Mouse (Mus musculus) WW6 (cell line): ENCODE measurements at regions not wholly inside any gene's neighbourhood (a gene's known extent, or its start where the extent isn't known, plus 50 kb on each side); places are given as distances from the start of the nearest gene placed in this dataset.

ENCODE experiments used
- DNase-seq: peaks from one replicate; pipeline ENCODE4 v3.0.0-alpha.2; 2013; ENCODE audit warnings: low read depth, low spot score

DNA sequence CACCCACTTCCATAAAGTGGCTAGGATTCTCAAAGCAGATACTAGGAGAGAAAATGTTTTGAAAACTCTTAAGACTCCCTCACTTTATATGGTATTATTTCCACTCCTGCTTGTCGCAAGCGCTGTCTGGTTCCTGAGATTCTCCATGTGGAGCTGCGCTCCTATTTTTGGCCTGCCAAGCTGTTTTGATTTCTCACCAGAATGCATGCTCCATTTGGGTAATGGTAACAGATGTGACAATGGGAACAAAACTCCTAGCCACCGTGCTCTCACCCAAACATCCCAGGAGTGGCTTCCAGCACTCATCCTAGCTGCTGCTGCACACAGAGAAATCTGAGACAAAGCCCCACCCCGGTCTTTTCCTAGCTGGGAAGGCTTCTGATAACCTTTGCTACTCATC, 749.6 kb downstream of the Ntrk3 start:
- DNase-seq = no peak

DNA sequence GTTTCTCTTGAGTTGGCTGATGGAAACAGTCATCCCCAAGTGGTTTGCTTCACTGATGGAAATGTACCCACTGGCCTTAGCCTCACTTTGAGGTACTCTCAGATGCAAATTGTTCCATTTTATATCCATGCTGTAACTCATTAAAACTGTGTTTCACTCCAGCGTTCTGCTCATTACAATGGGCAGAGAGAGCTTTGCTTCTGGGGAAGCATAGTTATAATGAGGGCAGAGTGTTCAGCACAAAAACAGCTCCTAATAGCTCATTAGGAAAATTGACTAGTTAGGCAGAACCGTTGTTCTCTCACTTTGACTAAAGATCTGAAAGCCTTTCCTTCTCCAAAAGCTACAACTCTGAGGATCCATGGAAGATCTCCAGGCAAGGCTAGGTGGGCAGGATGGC, 771.2 kb downstream of the Ntrk3 start:
- no peak for DNase-seq

DNA sequence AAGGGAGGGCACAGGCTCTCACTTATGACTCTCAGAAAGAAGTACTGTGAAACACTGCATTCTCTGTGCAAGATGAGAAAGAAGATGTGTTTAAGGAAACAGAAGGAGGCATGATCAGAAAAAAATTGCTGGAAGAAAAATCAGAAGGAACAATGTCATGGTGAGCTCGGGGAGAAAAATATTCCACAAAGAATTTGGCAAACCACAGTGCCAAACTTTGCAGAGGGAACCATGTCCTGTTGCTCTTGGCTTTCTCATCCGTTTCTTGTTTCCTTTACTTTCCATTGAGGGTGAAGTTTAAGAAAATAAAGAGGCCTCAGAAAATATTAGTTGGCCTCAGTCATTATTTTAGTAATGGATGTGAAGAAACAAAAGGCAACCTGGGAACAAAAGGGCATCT, 804.4 kb downstream of the Ntrk3 start:
- no peak for DNase-seq

DNA sequence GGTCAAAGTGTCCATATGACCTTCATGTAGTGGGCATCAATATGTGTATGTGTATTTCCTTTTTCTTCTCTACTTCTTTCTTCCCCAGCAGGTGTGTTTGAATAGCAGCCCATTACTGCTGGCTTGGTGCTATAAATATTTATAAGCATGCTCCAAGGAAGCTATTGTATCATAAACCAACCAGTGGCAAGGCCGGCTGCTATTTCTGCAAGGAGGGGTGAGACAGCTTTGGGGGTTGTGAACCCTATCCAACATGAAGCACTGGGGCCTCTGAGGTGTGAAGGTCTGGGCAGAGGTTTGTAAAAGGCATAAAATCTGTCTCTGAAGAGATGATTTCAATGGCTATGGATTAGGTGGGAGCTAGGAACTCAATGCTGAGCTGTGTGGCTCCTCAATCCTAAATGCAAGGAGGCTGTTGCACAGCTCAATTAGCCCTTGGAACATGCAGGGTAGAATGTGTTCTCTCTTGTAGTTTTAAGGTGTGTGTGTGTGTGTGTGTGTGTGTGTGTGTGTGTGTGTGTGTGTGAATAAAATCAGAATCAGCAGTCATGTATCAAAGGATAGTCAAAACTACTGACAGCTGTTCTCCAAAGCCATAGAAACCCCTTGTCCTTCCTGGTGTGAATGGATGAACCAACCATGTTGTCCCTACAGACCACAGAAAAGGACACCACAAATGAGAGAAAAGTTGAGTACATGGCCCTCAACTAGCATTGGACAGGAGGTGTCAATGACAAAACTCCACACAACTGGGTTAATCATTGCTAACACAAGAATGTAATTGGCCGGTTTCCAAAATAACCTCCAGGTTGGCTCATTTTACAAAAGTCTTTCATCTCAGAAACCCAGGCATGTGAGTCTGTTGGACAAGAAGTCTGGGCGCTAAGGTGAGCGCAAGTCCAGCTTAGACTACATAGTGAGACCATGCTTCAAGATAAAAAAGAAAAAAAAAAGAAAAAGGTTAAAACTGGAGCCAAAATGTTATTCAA, 809.0 kb downstream of the Ntrk3 start:
- no peak for DNase-seq

DNA sequence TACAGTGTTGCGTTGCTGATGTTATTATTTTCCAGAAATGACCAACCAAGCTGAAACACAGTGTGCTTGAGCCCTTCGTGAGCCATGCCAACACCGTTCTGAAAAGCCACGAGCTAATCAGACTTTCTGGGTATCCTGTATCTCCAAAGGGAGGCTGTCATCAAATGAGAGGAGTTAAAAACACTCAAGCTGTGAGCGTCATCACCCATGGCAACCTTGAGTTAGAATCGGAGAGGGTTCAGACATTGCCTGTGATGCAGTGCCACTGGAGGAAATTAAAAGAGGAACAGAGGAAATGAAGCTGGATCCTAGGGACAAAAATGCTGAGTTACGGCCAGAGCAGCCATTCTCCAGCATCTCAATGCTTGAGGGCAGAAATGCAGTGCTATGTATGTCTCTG, 838.6 kb downstream of the Ntrk3 start:
- DNase-seq = no peak

DNA sequence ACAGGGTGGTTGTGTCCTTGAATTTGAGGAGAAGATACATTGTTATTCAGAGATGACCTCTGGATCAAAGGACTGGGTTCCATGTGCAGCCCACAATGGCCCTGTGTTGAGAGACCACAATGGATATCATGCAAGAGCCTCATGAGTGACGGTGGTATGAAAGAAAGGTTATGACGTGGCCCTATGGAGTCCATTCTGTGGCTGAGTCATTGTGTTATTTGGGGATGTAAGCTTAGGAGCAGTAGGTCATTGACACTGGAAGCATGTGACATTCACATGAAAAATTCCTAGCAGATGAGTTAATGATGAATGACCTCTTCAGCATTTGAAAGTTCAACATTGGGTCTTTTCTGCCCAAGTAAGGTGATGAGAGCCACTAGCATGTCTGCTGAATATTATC, 849.3 kb downstream of the Ntrk3 start:
- no peak for DNase-seq

DNA sequence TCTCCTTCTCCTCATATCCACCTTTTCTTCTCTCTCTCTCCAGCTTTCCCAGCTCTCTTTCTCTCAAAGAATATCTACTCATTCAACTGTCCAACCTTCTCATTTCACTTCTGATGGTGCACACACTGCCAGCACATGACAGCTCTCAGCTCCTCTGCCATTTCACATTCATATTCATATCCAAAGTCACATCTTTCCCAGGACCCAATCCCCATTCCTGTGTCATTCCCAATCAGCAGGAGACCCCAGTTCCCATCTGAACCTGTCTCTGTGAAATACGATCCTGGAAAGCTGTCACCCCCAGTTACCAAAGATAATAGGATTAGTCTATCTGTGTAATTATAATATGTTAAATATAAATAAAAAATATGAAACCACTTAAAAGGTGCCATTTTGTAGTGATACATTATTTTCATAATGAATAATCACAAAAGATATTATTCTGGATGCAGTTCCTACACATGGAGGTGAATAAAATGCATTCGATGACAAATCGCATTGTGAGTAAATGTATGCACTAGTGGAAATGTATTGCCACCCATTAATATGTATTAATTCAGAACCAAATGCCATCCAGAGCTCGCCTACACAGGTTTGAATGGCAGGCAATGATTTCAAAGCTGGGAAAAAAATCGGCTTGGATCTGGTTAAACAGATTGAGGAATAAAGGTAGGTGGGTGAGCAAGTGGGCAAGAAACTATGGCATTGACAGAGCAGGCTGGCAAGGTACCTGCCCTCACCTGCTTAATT, 855.0 kb downstream of the Ntrk3 start:
- no peak for DNase-seq

DNA sequence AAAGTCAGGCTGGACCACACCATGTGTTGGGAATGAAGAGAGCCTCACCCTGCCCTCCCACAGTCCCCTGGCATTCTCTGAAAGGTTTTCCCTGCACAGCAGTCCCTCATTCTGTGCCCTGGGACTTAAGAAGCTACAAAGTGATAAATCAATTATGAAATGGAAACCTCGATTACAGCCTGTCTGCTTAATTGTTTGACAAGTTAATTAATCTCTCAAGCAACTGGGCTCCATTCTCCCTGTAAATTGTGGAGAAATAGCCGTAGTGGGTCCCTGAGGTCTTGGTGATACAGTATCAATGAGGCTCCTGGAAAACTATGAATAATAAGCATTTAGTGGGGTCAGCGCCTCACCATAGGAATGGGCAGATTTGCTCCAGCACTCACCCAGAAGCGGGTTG, 870.3 kb downstream of the Ntrk3 start:
- no peak for DNase-seq

DNA sequence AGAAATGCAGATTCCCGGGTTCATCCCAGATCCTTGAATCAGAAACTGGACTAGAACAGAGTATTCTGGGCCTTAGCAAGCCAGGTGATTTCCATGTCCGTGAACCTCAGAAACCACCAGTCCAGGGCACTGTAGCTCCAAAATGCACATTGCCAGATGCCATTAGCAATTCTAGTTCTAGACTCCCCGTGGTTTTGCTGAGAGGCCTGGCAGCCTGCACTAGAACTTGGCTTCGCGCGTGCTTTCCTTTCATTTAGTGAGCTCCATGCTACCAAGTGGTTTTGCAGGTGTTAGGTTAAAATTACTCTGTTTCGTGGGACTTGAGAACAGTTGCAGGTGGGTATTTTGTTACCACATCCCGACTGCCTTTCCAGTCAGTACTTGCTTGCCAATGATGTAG, 876.0 kb downstream of the Ntrk3 start:
- no peak for DNase-seq

DNA sequence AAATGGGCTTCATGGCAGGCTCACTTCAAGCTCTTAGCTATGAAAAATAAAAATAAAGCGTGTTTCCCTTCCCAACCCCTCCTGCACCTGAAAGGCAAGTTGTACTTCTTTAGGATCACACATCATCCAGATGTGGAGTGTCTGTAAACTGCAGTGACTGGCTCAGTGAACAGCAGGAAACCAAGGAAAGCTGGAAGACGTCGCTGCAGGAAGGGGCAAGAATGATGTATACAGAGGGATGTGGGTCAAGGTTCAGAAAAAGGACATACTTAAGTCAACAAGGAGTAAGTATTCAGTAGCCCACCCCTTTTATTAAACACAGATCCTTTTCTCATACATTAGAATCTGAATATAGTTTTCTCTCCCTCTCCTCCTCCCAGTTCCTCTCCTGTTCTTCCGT, 879.4 kb downstream of the Ntrk3 start:
- no peak for DNase-seq

DNA sequence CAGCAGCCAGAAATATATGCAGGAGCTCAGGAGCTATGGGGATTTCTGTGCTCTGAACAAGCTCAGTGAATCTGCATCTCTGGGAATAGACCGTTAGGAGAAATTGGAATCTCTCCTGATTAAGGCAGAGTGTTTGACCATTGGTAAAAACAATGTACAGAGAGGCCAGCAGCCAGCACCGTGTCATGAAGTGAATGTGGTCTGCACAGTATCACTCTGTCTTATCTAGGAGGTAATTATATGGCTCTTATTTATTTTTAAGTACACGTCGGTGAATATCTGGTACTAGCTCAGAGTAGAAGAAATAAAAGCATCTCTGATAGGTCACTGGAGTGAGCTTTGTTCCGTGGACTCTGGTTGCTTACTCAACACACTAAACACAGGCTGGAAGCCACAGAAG, 879.8 kb downstream of the Ntrk3 start:
- no peak for DNase-seq

DNA sequence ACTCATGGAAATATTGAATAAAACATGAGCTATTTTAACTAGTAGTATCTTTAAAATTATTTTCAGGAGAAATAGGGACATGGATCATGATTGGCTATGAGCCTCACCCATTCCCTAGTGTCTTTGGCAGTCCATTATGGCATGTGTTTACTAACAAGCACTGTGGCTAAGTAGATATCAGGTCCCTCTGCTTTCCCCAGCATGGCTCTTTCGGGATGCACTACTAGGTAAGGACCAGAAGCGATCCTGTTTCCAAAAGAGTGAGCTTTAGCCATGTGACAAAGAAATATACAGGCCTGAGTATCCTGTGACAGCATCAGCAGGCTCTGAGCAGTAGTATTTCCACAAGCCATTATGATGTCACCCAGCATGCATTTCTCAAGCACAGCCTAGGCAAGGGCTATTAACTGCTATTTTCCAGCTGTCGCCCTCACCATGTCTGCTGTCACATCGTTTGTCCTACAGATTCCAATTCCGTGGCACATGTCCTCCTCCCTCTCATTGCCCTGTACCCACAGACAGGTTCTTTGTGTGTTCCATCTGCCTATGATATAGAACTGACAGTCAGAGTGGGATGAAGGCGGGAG, 882.1 kb downstream of the Ntrk3 start:
- no peak for DNase-seq

DNA sequence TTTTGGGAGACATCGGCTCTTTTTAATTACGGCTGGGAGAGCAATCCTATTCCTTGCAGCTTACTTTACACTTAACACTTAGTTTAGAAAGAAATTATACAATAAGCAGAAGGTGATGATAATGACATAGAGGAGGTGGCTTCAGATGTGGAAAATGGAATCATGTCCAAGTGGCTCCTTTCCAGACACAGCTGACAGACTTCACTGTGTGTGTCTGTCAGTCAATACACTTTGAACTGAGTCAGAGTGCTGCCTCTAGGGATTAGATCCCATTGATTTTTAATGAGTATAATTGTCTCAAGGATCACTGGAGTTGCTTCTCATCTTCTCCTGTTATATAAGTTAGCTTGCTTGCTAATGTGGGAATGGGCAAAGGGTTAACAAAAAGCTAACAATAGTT, 882.7 kb downstream of the Ntrk3 start:
- DNase-seq = no peak

DNA sequence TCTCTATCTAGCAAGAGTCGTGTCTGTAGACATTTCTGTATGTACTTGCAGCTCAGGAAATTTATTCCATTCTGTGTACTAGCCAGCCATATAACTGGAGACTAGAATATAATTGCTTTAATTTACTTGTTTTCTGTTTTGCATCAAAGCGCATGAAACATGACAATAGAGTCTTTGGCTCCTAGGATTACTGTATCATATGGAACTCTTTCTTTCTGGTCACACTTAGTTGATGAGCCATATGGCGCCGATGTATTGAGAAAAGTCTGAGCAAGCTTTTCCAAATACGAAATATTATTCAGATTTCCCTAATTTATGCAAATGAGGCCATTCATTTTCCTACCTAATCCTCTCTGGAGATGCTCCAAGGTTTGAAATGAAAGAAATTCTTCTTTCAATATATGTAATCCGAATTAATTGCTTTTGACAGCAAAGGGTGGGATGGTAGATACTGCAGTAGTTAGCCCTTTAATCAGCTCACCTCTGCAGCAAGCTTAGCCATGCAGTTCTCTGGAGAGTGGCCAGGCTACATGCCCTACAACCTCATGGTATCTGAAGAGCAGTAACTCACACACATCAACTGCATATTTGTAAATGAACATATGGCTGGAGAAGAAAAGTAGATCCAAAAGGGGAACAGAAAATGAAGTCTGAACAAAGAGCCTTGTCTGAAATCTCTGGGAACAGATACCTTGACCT, 913.4 kb downstream of the Ntrk3 start:
- no peak for DNase-seq

DNA sequence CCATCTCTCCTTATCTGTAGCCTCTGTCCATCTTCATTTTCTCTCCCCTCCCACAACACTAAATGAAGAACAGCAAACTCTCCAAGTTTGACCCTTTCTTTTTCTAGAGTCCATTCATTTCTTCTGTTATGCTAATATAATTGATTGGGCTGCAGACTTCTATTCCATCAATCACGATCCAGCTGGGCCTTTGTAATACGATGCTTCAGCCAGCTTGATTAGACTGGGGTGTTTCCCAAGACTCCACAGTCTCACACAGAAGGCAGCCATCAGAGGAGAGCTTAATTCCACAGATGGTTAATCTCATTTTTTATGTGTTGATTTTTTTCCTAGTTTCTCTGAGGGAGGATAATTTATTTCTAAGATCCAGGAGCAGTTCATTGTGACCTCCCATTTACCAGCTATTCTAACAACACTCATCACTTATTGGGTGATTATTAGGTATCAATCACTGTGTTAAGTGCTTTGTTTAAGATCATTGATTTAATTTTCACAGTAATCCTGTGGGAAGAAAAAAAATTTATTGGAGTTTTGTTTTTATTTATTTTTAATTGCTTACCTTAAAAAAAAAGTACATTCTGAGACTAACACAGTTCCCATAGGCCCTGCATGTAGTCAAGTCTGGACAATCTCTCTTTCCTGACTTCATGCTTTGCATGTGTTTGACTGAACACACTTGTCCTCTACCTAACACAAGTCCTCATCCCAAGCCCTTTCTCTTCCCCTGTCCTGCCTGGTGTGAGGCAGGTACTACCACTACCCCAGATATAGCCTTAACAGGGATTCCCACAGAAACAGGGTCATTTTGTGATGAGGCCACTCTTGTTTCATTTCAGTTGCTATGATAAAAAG, 925.5 kb downstream of the Ntrk3 start:
- peak; percentile 38 for DNase-seq

DNA sequence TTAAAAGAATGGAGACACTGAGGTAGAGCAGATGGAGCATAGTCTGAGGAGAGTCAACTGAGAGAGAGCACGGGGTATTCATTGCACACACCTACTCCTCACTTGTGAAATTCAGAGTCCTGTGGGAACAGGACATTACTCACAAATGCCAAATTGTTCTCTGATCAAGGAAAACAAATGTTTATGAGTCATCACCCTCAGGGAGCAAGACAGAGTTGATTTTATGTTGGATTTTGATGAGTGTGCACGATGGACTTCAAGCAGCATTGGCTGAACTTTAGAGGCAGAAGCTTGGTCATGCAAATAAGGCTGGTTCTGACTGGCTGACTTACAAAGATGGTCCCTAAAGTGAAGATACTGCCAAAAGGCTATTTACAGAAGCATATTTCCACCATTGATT, 951.0 kb downstream of the Ntrk3 start:
- DNase-seq = no peak

DNA sequence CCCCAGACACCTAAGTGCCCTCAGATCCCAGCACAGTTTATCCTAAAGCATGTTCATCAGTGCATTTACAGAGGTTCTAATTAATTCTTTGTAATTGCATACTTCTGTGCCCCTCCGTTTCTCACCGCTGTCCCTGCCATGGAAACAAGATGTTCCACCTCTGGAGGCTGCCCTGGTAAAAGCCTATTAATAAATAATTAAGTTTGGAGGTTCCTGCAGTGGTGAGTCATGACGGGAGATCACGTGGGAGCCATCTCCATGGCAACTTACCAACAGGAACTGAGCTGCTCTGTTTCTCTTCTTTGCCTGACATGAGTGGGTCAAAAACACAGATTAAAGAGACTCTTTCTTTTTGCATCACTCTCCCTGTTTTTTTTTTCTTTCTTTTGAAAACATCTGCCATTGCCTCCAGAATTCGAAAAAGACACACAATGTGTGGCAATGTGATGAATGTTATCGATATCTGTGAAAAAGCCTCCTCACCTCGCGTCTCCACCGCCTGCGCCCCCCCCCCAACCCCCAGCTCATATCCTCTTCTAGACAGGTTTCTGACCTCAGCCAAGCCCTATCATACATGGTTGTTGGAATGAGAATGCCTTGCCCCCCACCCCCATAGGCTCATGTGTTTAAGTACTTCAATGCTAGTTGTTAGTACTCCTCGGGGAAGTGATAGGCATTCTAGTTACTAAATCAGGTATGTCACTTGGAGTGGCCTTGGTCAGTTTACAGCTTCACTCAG, 965.9 kb downstream of the Ntrk3 start:
- no peak for DNase-seq

DNA sequence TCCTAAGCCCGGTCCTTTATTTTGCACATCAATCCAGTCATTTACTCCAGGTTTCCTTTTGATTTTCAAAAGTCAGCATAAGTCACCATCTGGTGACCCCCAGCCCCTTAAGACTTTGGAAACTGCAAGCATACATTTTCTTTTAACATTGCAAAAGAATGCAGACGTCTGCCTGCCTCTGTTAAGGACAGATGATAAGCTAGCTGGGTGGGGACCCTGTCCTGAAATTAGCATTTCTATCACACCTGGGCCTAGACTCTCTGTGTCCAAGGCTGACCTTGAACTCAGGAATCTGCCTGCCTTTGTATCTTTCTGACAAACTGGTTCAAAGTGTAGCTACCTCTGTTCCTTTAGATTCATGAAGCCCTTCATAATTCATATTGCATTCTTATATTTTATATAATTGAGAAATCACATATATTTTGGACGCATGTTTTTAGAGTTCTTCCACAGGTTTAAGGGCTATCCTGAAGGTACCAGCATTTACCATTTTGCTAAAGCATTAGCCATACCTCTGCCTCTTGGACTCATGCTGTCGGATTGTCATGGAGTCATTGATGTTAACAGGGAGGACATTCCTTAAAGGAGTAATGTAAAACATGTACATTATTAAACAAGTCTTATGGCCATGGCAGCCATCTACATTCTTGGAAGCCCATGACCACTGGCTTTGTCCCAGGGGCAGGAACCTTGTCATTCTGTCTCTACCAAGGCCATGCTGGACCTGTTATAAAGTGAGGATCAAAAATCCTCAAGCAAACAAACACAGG, 998.6 kb downstream of the Ntrk3 start:
- no peak for DNase-seq
